Mouse (Mus musculus) liver (tissue): Measurements from ENCODE around the gene Tle6.
A peak's percentile ranks its signal among the peaks of the same experiment; 100 is the strongest.

Experiments
- DNase-seq: peaks from one replicate; pipeline ENCODE4 v3.0.0-alpha.2; 2020; ENCODE audit warnings: mixed read lengths

The Tle6 gene

DNA sequence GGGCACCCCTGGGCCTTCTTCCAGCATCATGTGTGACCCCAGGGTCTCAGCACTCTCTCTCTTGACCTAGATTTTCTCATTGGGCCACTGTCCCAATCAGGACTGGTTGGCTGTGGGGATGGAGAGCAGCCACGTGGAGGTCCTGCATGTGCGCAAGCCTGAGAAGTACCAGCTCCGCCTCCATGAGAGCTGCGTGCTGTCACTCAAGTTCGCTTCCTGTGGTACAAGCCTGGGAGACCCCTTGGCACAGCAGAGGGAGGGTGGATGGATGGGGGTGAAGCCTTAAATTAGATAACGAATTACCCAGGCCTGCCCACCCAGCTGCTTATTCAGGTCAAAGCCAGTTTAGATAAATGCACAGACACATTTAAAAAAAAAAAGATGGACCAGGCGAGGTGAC is 12.1 kb downstream of the Tle6 start:
- DNase-seq: no peak

GRCm38 (mm10) chr10:81583347-81583746 is 17.5 kb downstream of the Tle6 start:
- DNase-seq: no peak

- no peak for DNase-seq
These were observed 20.3 kb downstream of the Tle6 start for GRCm38 (mm10) chr10:81580441-81581070.

DNA sequence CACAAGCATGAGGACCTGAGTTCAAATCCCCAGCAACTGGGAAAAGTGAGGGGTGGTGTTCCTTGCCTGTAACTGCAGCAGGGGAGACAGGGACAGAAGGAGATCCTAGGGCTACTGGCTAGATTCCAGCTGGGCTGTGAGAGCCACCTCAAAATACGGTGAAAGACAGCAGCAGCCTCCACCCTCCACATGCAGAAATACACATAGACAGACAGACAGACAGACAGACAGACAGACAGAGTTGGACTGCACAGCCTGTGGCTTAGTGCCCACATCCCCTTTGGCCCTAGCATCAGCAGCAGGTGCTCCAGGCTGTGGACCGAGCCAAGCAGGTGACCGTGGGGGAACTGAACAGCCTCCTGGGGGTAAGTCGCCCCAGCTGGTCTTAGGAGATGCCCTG is 20.9 kb downstream of the Tle6 start:
- no peak for DNase-seq

DNA sequence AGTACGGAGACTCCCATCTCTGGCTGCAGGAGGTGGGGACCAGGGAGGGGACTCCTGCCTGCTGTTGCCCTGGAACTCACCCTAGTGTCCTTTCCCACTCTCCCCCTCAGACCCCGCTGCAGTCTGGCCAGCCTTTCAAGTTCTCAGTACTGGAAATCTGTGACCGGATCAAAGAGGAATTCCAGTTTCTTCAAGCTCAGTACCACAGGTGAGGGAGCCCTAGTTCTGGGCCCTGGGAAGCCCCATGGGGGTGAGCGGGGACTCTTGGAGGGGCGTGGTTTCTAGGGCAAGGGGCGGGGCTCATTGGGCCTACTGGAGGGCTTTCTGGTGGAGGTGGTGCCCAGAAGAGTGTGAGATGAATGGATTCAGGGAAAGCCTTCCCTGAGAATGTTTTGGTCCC is 25.2 kb downstream of the Tle6 start:
- DNase-seq: peak; percentile 58

DNA sequence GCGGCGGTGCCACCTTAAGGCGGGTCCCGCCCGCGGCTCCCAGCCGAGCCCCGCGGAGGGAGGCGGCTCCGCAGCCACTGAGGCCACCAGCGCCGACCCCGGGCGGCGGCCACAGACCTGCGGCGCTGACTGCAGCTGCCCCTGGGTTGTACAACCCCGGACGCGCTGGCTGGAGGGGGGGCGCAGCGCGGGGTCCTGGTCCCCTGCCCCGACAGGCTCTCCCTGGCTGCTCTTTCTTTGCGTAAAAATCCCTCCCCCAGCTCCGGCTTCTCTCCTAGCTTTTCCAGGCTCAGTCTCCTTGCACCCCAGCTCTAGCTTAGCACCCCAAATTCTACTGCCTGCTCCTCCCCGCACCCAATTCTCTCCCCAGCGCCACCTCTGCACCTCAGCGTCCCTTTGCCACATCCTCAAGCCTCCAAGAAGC is 25.7 kb downstream of the Tle6 start:
- DNase-seq: peak; percentile 59

DNA sequence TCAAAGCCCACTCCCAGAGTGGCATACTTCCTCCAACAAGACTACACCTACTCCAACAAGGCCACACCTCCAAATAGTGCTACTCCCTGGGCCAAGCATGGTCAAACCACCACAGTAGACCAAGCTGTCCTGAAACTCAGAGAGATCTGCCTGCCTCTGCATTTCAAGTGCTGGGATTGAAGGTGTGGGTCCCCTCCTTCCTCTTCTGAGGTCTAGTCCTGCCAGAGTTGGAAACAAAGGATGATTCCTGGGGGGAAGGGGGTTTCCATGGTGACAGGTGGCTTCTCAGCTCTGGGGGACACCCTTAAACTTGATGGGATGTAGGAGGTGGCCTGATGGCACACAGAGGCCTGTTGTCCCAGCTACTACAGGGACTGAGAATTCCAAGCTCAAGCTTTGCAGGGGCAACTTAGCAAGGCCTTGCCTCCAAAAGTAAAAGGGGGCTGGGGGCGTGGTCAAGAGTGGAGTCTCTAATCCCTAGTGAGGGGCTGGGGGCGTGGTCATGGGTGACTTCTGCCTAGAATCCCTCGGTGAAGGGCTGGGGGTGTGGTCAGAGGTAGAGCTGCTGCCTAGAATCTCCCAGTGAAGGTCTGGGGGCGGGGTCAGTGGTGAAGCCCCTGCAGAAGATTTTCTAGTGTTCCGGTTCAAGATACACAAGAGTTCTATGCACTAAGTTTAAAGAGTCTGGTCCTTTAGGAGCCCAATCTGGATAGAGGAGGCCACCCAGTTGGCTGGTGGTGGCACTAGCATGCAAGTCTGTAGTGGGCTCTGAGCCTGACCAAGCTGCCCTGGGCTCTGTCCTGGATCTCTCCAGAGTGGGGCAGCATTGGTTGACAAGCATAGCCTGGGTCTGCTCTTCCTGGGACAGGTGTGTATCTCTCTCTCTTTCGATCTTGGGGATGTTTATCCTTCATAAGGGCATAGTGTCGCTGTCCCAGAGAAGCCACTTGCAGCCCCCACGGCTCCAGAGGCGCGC is 26.5 kb downstream of the Tle6 start, which contains the start of gene Tle2:
Gene Tle2, plus strand, starts transcription at position 481 of the 976 bp plus-strand sequence.
- no peak for DNase-seq

- DNase-seq: peak; percentile 87
These were observed 27.9 kb downstream of the Tle6 start for GRCm38 (mm10) chr10:81572975-81573374.

DNA sequence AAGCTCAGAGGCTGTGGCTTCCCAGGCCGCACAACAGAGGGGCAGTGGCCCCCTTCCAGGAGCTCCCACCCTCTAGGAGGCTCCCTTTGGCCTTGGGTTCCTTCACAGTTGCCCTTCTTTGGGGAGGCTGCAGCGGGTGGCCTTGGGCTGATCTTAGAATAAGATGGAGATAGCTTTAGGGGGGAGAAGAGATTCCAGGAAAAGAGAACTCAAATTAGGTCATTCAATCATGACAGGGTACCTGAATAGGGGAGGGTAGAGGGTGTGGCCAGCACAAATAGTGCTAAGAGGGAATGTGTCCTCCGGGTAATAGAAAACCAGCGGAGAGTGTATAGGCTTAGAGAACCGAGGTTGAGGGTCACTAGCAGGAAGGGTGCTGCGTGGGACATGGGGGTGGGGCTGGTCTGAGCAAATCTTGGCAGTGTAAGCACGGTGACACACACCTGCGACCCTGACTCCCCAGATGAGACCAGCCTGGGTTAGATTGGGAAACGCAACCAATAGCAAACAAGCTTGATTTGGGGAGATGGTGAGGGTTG is 28.7 kb downstream of the Tle6 start:
- DNase-seq: no peak

DNA sequence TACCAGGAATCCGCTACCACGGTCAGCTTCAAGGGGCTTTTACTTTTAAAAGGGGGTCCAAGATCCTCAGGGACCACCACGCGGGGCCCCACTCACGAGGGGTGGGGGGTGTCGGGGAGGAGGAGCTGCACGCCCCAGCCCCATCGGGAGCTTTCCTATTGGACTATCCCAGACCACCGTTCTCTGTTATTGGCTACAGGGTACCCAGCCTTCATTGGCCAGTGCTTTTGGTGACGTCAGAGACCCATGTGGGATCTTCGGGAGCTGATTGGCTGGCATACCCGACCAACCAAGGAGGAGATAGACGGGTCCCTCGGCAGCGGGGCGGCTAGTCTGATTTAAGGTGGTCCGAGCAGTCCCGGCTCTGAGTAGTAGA is 29.4 kb downstream of the Tle6 start:
- peak; percentile 95 for DNase-seq

- DNase-seq: peak; percentile 93
These were observed 29.9 kb downstream of the Tle6 start for GRCm38 (mm10) chr10:81570831-81571500.

DNA sequence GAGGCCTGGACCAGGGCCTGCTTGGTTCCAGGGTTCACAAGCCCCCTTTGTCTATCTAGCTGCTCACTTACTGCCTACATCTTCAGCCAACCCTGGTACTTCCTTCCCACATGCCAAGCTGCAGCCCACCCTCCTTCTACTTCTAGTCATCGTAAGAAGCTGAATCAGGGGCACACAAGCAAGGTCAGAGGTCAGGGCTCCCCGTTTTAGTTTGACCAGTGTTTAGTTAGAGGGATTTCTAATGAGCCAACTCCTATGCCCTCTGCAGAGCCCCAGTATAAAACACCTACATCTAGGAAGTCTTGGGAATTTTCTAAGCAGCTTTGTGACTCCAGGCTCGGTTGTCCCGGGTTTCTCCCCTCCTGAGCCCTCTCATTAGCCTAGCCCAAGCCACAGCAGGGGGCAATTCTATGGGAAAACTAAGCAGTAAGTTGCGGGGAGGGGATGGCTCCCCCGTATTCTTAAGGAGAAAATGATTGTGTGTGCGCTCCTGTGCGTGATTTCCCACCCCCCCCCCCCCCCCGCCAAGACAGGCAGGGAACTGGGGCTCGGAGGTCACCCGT is 30.6 kb downstream of the Tle6 start:
- no peak for DNase-seq

GRCm38 (mm10) chr10:81569507-81570237 is 31.2 kb downstream of the Tle6 start:
- no peak for DNase-seq

DNA sequence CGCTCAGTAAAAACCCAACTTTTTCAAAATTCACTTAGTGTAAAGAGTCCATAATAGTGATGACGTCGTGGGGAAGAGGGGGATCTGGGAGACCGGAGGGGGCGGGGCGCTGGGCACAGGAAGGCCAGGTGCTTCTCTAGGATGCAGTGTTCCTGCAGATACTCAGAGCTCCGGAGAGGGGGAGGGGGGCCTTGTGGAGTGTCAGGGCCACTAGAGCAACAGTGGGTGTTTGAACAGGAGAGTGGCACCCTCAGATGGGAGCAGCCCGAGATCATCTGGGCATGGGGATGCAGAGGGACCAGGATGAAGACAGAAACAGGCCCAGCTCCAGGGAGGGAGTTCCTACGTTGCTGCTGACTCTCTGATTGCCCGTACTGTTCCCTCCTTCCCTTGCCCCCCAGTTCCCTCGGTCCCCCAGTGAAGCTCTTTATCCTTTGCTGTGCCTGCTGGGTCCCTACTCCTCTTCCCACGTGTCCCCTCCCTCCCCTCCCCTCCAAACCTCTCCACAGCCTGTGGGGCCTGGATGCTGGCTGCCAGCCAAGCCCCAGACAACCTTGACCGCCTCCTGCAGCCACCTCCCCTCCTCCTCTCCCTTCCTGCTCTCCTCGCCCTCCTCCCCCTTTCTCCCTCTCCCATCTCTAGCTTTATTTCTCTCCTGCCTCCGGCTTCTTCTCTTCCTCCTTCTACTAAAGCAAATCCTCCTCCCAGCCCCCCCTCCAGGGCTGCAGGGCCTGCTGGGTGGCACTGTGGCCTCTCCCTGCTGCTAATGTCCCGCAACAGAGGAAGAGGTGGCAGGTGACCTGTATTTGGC is 32.3 kb downstream of the Tle6 start:
- peak; percentile 69 for DNase-seq

DNA sequence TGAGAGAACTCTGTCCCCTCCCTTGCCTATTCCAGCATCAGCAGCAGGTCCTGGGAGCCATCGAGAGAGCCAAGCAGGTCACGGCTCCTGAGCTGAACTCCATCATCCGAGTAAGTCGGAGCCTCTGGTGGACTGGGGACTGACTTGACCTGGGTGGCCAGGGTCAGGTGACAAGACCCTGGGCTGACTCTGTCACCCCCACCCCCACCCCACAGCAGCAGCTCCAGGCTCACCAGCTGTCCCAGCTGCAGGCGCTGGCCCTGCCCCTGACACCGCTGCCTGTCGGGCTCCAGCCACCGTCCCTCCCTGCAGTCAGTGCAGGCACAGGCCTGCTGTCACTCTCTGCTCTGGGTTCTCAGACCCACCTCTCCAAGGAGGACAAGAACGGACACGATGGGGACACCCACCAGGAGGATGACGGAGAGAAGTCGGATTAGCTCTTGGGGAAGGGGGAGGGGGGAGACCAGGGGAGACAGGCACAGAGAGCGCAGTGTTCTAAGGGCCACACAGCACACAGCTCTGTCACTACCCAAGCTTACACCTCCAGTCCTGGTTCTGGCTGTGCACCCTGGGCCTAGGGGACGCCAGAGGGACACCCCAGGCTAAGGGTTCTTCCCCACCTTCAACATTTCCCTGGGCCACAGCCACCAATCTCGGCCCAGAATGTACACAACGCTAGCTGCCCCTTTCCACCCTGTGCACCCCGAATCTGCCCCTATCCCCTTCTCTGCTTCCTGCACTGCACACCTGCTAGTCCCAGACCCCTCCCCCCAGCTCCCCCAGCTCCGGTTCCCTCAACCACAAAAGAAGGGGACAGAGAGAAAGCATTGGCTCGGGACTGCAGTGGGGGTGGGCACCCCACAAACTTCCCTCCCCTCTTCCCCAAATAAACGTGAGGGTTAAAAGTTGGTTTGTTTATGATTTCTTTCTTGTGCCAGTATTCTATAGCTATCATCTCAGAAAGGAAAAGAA is 35.3 kb downstream of the Tle6 start:
- DNase-seq: no peak

DNA sequence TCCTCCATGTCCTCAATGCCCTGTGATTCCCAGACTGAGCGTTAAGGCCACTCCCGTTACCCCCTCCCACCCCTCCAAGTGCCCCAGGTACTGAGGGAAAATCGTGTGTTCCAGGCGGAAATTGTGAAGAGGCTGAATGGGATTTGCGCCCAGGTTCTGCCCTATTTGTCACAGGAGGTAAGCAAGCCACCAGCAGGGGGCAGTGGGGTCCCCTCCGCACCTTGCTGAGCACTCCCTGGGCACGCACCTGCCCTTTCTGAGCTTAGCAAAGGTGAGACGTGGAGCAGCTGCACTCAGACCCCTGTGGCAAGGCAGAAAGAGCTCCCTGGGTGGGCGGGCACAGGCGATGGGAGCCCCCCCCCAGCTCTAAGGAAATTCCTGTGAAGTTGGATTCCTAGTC is 36.1 kb downstream of the Tle6 start:
- peak; percentile 77 for DNase-seq

- no peak for DNase-seq
These were observed 36.7 kb downstream of the Tle6 start for GRCm38 (mm10) chr10:81564216-81564615.

- DNase-seq: no peak
These were observed 37.4 kb downstream of the Tle6 start for GRCm38 (mm10) chr10:81563481-81563880.

- no peak for DNase-seq
These were observed 38.5 kb downstream of the Tle6 start for GRCm38 (mm10) chr10:81562411-81562810.
